Comparison of ENCODE assay signal across 17 mouse cellular contexts in the genomic region with DNA sequence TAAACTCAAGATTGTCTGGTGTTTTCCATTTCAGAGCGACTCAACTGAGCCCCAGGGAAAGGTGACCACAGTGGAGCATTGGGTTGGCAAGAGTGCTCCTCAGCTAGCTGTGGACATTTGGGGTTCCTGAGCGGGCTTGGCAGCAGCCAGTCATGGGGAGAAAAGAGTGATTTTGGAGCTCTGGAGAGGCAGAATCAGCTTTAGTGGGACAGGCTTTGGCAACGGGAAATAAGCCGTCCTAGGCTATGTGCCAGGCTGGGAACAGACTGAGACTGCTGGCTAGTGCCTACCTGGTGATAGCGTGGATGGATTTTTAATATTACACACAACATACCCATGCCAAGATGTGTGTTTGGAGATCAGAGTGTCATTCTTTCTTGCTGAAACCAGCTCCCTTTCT.
DNase-seq lines count a peak whose midpoint lies in the region; ATAC-seq and TF ChIP-seq lines count a peak whose summit lies in the region.
"Had no signal": no experiment of that assay in that cellular context is flagged by ENCODE, and none has a peak within 500 bp of the region (broad histone marks: within the 10 kb centered on the region; RNA-seq: fewer than 3 reads in every experiment).

No protein-coding gene starts in this region.

- no peak for ATAC-seq in liver, postnatal 0 days
- ATAC-seq: forebrain, embryonic 16.5 days; intestine, embryonic 16.5 days; midbrain, embryonic 15.5 days had no signal

- no peak for TF ChIP-seq CTCF in liver, postnatal 0 days (IDR thresholded peaks at IDR 0.05; ENCODE audit: low read depth)

- WGBS in liver, postnatal 0 days (ENCODE audit: insufficient replicate concordance): 82% methylated on average over 5 of the region's 5 CpGs

- intact Hi-C loops in left cerebral cortex, postnatal 25 days (cut with DNase I): no loop called here

- DNase-seq in left cerebral cortex, postnatal 25 days (ENCODE audit: low spot score in 2 of 2): peak; percentile 4 to 5
- no peak for DNase-seq in left cerebral cortex, adult 8-10 months (ENCODE audit: low spot score in 2 of 2)
- DNase-seq in cerebellum, adult 11-12 months: peak; percentile 91
- DNase-seq in cerebellum, postnatal 10 days: peak; percentile 89 to 94
- peak; percentile 7 to 40 for DNase-seq in layer of hippocampus, postnatal 25 days (ENCODE audit: extremely low spot score in 1 of 2, low spot score in 1 of 2)
- no peak for DNase-seq in liver, postnatal 0 days
- DNase-seq in MN1 (ENCODE audit: low spot score): no peak
- DNase-seq: adrenal gland, adult 2 months; gastrocnemius, postnatal 14 days; liver; lung, adult 2 months had no signal

- H3K27me3 ChIP-seq in liver, postnatal 0 days (ENCODE audit: insufficient read depth, low read length): no peaks in the 10 kb centered on the region
- H3K27me3 ChIP-seq: midbrain, embryonic 15.5 days had no signal

- no peaks in the 10 kb centered on the region for H3K36me3 ChIP-seq in liver, postnatal 0 days (replicated peaks; ENCODE audit: insufficient read depth, low read length)
- H3K36me3 ChIP-seq: G1E; hindbrain, embryonic 10.5 days; midbrain, embryonic 15.5 days had no signal

- H3K4me1 ChIP-seq in liver, postnatal 0 days (ENCODE audit: insufficient read depth): no peaks in the 10 kb centered on the region
- H3K4me1 ChIP-seq: hindbrain, embryonic 10.5 days; midbrain, embryonic 15.5 days had no signal

- no peak overlapping the region for H3K4me3 ChIP-seq in liver, postnatal 0 days (ENCODE audit: low read depth, low read length)
- H3K4me3 ChIP-seq: hindbrain, embryonic 10.5 days; left cerebral cortex, adult 2 months; midbrain, embryonic 15.5 days had no signal

- H3K9ac ChIP-seq in liver, postnatal 0 days (replicated peaks): no peak overlapping the region
- H3K9ac ChIP-seq: midbrain, embryonic 15.5 days had no signal

- no peak overlapping the region for H3K27ac ChIP-seq in liver, postnatal 0 days (ENCODE audit: low read depth)
- H3K27ac ChIP-seq: hindbrain, embryonic 10.5 days; left cerebral cortex, adult 2 months; midbrain, embryonic 15.5 days had no signal

- no peaks in the 10 kb centered on the region for H3K9me3 ChIP-seq in liver, postnatal 0 days (ENCODE audit: low read length)
- H3K9me3 ChIP-seq: G1E; hindbrain, embryonic 10.5 days; midbrain, embryonic 15.5 days had no signal

- H3K4me2 ChIP-seq in liver, postnatal 0 days (ENCODE audit: low read depth, low read length): no peak overlapping the region
- H3K4me2 ChIP-seq: midbrain, embryonic 15.5 days had no signal

- TF ChIP-seq EP300 in liver, postnatal 0 days (IDR thresholded peaks at IDR 0.05; ENCODE audit: low read depth): no peak

Comparison
In these comparisons a context has a peak if more than half of its experiments do, and no peak if none do; other contexts are left out.
1. DNase-seq: peak in left cerebral cortex, postnatal 25 days (2 of 2), cerebellum, adult 11-12 months (single experiment), cerebellum, postnatal 10 days (2 of 2) and layer of hippocampus, postnatal 25 days (2 of 2); none in left cerebral cortex, adult 8-10 months (0 of 2), liver, postnatal 0 days (single experiment) and MN1 (single experiment).